Mouse (Mus musculus): Measurements from ENCODE around the gene Luzp1.

Gene Luzp1

GRCm38 (mm10) chr4:136546279-136547045 is 76.9 kb downstream of the Luzp1 start:
- DNase-seq (ENCODE audit: low spot score), result no peak

- DNase-seq (ENCODE audit: low spot score), result no peak
Measured at GRCm38 (mm10) chr4:136547721-136548120, 78.2 kb downstream of the Luzp1 start.

- DNase-seq (ENCODE audit: low spot score), result no peak
Measured at GRCm38 (mm10) chr4:136548381-136548801, 78.8 kb downstream of the Luzp1 start.

- DNase-seq (ENCODE audit: low spot score), result no peak
Measured at GRCm38 (mm10) chr4:136553108-136553507, 83.5 kb downstream of the Luzp1 start.

- no peak for DNase-seq (ENCODE audit: low spot score)
Measured at GRCm38 (mm10) chr4:136557638-136558037, 88.1 kb downstream of the Luzp1 start.

- no peak for DNase-seq (ENCODE audit: low spot score)
Measured at GRCm38 (mm10) chr4:136559690-136560089, 90.1 kb downstream of the Luzp1 start.

GRCm38 (mm10) chr4:136560270-136560991 is 90.9 kb downstream of the Luzp1 start:
- no peak for DNase-seq (ENCODE audit: low spot score)

- DNase-seq (ENCODE audit: low spot score), result no peak
Measured at GRCm38 (mm10) chr4:136562755-136563154, 93.2 kb downstream of the Luzp1 start.

- DNase-seq (ENCODE audit: low spot score), result no peak
Measured at GRCm38 (mm10) chr4:136568629-136569028, 99.1 kb downstream of the Luzp1 start.

- DNase-seq (ENCODE audit: low spot score), result no peak
Measured at GRCm38 (mm10) chr4:136569998-136570397, 100.4 kb downstream of the Luzp1 start.

GRCm38 (mm10) chr4:136581885-136582284 is 112.3 kb downstream of the Luzp1 start:
- DNase-seq (ENCODE audit: low spot score), result no peak

GRCm38 (mm10) chr4:136587221-136587827 is 117.8 kb downstream of the Luzp1 start:
- DNase-seq (ENCODE audit: low spot score), result no peak

GRCm38 (mm10) chr4:136588003-136588402 is 118.4 kb downstream of the Luzp1 start:
- no peak for DNase-seq (ENCODE audit: low spot score)

- no peak for DNase-seq (ENCODE audit: low spot score)
Measured at GRCm38 (mm10) chr4:136592111-136592510, 122.5 kb downstream of the Luzp1 start.

GRCm38 (mm10) chr4:136594006-136594405 is 124.4 kb downstream of the Luzp1 start:
- DNase-seq (ENCODE audit: low spot score), result no peak

GRCm38 (mm10) chr4:136595221-136595620 is 125.7 kb downstream of the Luzp1 start:
- DNase-seq (ENCODE audit: low spot score), result no peak

GRCm38 (mm10) chr4:136598268-136598876 is 128.8 kb downstream of the Luzp1 start:
- no peak for DNase-seq (ENCODE audit: low spot score)

- DNase-seq (ENCODE audit: low spot score), result no peak
Measured at GRCm38 (mm10) chr4:136599869-136600268, 130.3 kb downstream of the Luzp1 start.

- DNase-seq (ENCODE audit: low spot score), result no peak
Measured at GRCm38 (mm10) chr4:136600536-136600935, 131.0 kb downstream of the Luzp1 start.

GRCm38 (mm10) chr4:136601476-136601875 is 131.9 kb downstream of the Luzp1 start:
- DNase-seq (ENCODE audit: low spot score), result peak; percentile 55

GRCm38 (mm10) chr4:136602018-136602554 is 132.5 kb downstream of the Luzp1 start:
- DNase-seq (ENCODE audit: low spot score), result peak; percentile 36

GRCm38 (mm10) chr4:136602568-136602967 is 133.0 kb downstream of the Luzp1 start, which contains the start of gene Kdm1a:
TSS of gene Kdm1a (minus strand) at chr4:136602723.
- DNase-seq (ENCODE audit: low spot score), result peak; percentile 97

All from urinary bladder, postnatal 25 days (tissue).